Mouse (Mus musculus): Measurements from ENCODE around the gene Poc1b. TPM values are rescaled to one million over a fixed set of nuclear protein-coding genes. Genes with fewer than 3 reads are reported as not detected.

Poc1b gene
- total RNA-seq (2021) = 10 to 100 TPM in 1 of 2 experiments, 1 to 10 TPM in 1; 9.3 to 10.1 TPM
- long read RNA-seq, partial matches to known transcripts = 0 of 1 reads
- long read RNA-seq, other reads (novel, unspliced or antisense) = 0 of 1 reads

DNA sequence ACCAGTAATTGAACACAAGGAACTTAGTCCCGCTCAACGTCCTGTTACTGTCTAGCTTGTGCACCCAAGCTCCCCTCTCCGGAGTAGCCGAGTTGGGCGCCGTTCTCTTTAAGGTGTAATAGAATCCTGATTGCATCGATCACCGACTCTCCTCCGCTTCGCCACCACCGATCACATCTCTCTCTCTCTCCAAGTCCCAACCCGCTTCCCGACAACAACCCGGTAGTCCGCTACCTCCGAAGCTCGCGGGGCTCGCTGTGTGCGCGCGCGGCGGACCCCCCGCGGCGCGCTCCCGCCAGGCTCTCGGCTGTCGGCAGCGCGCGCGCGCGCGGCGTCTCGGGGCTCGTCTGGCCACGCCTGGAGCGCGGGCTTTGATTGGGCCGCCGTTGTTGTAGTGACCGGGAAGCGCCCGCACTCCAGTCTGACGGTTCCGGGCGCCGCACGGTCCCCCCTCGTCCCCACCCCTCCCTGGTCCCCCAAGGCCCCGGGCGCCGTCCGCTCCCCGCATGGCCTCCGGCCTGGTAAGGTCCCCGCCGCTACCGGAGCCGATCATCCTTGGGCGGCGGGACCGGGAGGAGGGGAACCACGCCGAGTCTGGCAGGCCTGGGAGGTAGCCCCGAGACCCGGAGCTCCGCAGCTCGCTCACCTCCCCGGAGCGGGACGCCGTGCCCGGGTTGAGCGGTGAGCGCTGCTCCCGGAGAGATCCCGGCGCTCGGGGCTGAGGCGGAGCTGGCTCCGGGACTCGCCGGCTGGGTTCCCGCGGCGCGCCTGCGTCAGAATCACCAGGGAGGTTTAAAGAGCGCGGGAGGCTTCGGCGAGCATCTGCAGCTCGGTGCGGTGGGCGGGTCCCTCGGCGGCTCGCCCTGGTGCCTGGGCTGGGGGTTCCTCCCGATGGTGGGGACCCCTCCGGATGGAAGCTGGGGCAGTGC, at the start of gene Poc1b:
Poc1b (plus strand) TSS at position 334 of the 929 bp plus-strand sequence.
- peak; percentile 79 to 88 for DNase-seq (ENCODE audit: low spot score in 2 of 2)

DNA sequence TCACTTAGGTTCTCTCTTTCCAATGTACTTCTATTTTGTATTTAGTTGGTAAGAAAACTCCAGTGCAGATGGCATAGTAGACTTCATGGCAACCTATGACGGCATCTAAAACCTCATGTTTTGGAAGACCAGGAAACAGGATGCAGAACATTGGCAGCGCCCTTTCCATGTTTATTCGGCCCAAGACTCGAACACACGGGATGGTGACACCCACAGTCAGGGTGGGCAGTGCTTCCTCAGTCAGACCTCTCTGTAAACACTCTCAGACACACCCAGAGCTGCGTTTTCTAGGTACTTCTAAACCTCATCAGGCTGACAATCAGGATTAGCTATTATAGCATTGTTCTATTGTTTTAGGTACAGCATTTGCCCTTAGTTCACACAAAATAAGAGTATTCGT, 46.2 kb upstream of the Poc1b start:
- DNase-seq (ENCODE audit: low spot score in 2 of 2) = no peak

DNA sequence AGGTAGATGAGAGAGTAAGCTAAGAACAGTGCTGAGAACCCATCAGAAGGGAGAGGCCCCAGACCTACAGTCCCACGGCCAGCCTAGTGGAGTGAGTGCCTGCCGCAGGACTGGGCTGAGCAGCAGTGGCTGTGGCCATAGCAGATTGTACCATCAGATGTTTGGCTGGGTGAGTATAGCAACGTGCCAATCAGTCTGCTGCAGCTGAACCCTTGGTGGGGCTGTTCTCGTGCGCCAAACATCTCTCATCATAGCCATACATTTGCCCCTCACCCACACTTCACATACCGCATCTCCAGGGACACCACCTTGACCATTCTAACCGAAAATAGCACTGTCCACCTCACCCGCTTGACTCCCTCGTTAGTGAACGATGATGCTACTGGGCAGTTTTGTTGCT, 45.4 kb upstream of the Poc1b start:
- DNase-seq (ENCODE audit: low spot score in 2 of 2) = no peak

DNA sequence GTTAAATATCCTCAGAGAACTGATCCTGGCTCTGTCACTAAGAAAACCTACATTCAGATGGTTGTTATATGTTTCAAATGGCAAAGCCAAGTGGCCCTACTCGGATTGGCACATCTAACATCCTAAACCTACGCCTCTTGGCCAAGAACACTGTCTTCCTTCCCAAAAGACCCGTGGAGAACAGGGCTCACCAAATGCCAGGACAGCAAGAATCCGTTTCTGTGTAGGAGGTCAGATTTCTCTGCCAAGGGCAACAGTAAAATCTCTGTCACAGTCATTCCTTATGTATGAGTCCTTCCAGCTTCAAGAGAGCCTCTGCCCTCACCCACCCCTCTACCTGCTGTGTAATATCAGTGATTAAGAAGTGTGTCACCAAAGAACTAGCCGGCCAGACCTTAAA, 44.3 kb upstream of the Poc1b start:
- DNase-seq (ENCODE audit: low spot score in 2 of 2) = no peak

DNA sequence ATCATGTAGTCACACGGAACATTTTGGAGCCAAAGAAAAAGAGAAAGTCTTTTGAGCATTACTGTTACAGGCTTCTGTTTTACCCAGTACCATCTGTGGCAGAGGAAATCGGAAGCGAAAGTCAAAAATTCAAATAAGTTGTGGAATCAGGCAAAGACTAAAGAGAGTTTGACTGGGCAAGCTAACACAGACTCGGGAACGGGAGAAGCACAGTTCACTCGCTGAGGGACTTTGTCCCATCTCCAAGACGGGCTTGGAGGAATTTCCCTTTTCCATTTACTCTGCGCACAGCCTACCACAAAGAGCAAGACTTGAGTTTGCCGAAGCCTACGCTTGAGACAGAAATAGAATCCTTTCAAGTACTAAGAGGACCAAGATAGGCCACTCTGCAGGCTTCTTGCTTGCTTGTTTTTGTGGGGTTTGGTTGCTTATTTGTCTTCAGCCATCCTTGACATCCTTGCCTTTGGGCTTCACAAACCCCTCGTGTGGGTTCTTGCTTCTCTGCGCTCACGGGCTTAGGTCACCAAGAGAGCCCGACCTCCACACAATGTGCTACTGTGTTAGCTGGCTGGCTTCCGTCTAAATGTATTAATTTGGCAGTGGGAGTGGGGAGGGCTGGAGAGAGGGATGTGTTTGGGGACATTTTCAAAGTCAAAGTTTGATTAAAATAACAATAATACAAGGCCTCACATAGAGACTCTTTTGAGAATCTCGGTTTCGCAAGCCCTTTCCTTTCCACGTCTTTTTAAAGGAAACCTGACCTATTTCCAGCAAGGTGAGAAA, 30.5 kb upstream of the Poc1b start:
- DNase-seq (ENCODE audit: low spot score in 2 of 2) = no peak

DNA sequence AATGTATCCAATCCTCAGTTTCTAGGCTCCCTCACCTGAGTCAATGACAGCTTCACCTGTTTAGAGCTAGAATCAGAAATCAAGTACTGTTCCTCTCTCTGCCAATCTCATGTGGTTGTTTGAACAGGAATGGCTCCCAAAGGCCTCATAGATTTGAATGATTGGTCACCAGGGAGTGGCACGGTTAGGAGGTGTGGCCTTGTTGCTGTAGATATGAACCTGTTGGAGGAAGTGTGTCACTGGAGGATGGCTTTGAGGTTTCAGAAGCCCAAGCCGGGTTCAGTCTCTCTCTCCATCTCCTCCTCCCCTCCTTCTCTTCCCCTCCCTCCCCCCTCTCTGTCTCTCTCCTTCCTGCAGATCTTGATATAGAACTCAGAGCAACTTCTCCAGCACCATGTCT, 28.2 kb upstream of the Poc1b start:
- DNase-seq (ENCODE audit: low spot score in 2 of 2) = peak in 1 of 2 experiments; percentile 0

DNA sequence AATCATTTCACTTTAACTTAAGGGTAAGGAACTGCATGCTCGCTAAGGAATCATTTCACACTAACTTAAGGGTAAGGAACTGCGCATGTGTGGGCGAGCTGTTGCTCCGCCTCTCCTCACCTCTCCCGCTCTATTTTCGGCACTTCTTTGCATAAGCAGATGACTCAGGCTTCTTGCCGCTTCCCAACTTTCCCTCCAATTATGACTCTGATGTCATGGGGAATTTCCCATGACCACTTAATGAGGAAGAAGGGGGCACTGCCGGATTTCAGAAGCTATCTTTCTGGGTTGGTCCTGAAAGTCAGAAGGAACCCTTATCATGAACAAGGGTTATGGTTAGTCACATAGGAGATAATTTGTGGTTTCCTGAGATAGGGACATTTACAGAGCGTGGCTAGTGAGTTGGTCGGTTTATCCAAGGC, 25.3 kb upstream of the Poc1b start:
- peak in 1 of 2 experiments; percentile 8 for DNase-seq (ENCODE audit: low spot score in 2 of 2)

DNA sequence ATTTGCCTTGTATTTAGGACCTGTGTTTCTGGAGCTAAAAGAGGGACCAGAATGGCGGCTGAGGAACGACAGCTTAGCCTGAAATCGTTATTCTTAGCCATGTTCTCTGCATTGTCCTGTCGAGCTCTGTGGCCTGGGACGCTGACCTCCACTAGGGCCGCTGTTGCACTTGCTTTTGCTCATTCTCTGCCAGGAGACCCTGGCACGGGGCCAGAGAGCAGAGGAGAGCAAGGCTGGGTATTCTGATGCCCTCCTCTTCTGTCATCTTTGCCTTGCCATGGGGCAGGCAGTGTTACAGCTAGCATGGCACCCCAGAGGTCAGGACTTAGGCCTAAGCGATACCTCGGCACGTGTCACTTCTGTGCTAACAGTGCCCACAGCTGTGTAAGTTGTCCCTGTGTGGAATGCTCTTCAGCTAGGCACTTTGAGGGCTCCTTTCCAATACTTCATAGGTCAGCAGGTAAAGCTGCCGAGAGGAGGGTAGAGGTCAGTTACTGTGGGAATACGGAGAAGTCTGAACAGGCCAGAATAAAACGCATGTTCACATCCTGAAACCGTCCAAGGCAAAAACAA, 23.3 kb upstream of the Poc1b start:
- DNase-seq (ENCODE audit: low spot score in 2 of 2) = peak; percentile 3 to 18

DNA sequence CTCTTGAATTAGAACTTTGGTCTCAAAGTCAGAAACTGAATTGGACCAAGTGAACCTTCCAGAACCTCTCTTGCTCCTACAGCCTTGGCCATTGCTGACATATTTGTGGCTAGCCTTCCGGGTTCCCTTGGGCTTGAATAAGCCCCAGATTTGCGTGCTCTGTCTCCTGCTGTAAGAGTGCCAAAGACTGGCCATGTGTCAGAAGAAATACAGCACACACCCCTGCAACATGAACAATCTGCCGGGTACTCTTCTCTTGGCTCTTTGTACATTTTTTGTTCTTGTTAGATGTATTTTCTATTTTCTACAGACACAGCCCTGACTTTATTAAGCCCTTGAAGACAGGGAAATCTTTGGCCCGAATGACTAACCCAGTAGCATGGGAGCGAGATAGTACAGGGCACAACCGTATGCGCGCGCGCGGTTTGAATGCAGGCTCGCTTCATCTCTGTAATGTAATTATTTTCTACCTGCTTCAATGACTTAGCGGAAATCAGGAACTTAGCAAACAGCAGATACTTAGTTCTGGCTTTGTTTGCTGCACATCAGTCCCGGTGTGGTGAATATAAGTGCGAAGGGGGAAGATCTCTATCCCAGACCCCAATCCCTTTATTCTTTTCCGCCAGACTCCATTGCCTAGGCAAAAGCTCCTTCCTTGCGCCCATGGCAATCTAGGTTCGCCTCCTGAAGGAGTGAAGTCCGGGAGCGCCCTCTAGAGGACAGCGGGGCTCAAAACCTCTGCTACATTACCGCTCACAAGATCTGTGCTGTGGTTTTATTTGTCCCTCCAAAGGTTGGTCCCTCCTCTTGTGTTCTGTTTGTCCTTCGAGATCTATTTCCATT, 22.2 kb upstream of the Poc1b start:
- DNase-seq (ENCODE audit: low spot score in 2 of 2) = peak; percentile 91 to 95

DNA sequence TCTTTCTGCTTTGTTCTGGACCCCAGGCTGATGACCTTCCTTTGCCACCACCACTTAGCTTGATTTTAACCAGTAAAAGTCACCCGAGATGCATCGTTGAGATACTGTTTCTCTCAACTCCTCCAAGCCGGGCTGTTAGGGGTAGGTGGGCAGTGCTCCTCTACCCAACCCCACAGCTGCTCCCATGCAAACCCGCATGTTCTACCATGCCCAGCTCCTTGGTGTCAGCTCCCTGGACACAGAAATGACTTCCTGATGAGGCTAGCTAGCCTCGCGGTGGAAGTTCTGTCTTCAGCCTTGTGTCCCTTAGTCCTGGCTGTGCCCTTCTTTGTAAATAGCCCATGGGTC, 21.6 kb upstream of the Poc1b start:
- no peak for DNase-seq (ENCODE audit: low spot score in 2 of 2)

DNA sequence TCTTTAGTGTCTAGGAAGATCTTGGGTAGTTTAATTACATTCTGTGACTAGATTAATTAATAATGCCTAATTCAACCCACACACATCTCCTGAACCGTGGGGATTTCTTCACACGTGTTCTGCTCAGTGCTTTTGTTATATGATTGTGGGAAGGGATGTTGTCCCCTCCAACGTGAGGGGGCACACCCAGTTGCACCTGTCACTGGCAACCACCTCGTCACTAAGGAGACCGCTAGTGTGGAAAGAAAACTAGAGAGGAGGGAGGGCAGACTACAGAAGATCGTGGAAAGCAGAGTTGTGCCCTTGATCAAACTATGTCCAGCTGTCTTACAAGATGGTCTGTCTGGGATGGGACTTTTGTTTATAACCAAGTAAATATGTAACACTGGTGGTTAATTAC, 20.8 kb upstream of the Poc1b start:
- peak in 1 of 2 experiments; percentile 1 for DNase-seq (ENCODE audit: low spot score in 2 of 2)

DNA sequence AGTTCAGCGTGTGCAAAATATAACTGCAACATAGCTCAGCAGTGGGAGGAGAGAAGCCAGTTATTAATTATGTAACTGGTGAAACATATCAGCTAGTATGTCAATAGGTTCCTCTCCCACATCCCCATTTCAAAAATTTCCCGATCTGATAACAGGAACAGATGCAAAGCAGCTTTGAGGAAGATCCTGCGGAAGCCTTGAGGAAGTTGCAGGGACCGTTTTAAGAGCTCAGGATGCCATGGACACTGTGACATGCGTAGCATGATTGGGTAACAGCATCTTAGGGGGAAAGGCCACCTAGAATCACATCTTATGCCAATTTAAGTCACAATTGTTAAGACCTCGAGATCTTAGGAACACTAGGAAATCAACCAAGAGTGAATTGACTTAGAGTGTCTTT, 16.9 kb upstream of the Poc1b start:
- DNase-seq (ENCODE audit: low spot score in 2 of 2) = no peak

DNA sequence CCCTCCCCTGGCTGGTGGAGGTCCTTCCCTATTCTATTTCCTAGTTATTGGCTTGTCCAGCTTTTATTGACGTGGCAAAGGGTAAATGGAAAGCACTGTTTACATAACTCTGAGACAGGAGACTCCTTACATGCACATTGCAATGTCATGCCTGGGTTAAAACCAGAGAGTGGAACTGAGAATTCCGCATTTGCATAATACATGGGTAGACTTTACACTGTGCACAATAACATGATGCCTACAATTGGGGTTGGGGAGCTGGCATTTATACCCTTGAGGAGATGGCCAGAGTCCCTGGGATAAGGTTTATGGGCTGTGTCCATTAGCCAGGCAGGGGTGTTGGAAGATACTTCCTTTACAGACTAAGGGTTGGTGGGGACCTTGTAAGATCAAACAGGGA, 13.5 kb upstream of the Poc1b start:
- DNase-seq (ENCODE audit: low spot score in 2 of 2) = no peak

DNA sequence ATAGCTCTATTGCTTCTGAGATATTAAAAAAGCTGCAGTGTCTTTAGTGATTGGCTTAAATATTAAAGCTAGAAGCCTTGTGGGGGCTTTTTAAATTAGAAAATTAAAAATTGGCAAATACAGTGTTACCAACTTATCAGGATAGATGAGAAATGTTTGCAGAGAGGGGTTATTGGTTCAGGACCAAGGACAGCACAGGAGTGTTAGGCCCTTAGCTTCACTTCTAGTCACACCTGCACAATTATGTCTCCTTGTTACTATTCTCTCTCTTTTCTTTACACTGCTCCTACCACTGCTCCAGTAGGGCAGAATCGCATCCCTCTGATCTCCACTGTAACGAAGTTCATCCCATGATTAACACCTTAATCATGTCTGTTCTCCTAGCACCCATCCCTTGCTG, 11.7 kb upstream of the Poc1b start:
- DNase-seq (ENCODE audit: low spot score in 2 of 2) = no peak

DNA sequence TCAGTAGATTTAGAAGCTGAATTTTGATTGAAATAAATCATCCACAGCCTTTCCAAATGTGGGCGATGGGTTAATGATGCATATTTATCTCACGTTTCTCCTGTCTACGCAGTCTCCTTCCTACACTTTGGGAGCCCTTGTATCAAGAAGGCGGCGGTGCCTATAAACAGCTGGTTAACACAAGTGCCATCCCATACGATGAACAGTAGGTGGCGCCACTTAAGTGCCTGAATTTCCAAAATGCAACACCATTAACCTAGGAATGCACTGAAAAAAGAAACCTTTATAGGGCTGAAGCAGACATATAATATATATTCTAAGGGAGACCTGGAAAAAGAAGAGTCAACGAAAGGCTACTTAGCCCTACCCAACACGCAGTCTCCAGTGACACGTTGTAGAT, 9.5 kb upstream of the Poc1b start:
- DNase-seq (ENCODE audit: low spot score in 2 of 2) = peak; percentile 49 to 62

DNA sequence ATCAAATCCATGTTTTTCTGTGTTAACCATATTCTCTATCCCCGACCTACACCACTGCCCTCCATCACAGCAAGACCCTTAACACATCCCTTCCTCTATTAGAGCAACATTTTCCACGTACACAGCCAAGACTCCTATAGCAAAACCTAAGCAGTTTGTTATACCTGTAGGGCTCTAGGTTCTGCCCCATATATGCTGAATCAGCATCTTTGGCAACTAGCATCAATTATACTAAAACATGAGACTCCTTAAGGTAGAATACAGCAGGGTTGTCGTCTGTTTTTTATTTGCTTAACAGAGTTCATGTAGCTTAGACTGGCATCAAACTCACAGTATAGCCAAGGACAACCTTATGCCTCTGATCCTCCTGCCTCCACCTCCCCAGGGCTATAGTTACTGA, 1.3 kb upstream of the Poc1b start:
- DNase-seq (ENCODE audit: low spot score in 2 of 2) = no peak

DNA sequence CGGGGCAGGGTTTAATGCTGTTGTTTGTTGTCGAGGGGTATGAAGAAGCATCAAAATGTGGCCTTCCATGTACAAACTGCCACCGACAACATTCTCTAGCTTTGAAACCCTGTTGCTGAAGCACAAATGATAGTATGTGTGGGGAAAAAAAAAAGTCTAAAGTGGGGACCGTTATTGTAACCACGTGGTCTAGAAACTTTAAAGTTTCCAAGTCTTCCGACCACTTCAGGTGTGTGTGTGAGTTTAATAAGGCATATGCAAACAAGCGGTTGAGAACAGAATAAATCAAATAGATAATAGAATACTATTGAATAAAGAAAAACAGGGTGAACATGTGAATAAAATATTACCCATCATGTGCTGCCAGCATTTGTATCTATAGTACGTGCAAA, 529 bp upstream of the Poc1b start:
- DNase-seq (ENCODE audit: low spot score in 2 of 2) = no peak

DNA sequence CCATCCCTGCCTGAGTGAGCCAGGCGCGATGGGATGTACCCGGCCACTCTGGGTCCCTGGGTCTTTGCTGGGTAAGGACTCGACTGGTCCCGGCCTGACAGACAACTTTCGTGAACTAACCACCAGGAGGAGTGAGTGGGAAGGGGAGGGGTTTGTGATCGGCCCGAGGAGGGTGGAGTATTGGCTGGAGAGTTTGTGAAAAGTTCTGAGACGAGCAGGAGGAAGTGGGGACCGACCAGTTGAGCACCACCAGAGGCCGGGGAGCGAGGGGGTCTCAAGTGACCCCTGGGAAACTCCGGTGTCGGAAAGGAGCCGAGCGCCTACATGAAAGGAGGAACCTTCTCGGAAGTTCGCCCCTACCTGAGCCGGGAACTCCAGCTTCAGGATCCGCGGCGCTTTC, 1.1 kb downstream of the Poc1b start, which contains the start of gene Galnt4:
Galnt4 (plus strand) TSS at position 196 of the 400 bp plus-strand sequence.
- DNase-seq (ENCODE audit: low spot score in 2 of 2) = peak; percentile 67 to 76

DNA sequence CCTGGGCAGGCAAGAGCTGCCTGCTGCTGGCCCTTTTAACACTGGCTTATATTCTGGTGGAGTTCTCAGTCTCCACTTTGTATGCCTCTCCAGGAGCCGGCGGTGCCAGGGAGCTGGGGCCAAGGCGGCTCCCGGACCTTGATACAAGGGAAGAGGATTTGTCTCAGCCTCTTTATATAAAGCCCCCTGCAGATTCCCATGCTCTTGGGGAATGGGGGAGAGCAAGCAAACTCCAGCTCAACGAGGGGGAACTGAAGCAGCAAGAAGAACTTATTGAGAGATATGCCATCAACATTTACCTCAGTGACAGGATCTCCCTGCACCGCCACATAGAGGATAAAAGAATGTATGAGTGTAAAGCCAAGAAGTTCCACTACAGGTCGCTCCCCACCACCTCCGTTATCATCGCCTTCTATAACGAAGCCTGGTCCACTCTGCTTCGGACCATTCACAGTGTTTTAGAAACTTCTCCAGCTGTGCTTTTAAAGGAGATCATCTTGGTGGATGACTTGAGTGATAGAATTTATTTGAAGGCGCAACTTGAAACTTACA, 1.7 kb downstream of the Poc1b start:
- no peak for DNase-seq (ENCODE audit: low spot score in 2 of 2)

DNA sequence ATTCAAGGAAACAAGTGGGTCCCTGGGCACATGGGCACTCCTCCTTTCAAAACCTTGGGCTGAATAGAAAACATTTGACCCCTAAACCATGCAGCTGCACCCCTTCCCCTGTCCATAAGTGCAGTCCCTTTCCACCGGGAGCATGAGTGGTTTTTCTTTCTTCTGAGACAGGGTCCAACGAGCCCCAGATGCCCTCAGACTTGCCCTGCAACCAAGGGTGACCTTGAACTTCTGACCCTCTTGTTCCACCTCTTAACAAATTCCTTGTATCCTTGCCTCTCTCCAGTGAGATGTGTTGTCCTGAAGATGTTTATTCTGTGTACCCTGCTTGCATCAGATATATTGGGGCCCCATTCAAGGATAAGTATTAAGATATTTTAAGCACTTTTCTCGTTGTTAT, 6.7 kb downstream of the Poc1b start:
- DNase-seq (ENCODE audit: low spot score in 2 of 2) = no peak

DNA sequence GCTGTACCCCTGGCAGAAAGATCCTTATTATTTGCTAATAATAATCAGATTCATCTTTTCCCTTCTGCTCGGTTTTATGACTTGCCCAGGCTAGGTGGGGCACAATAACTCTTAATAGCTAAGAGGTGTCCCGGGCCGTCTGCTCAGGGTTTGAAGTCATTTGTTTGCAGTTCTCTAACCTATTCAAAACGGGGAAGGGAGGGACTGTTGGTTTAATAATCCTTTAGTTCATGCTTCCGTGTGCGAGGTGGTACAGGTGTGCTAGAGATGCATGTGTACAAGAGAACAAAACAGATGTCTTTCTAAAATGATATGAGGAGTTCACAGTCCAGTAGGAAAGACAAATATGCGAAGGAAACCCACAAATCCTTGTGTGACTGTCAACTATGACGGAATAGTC, 7.5 kb downstream of the Poc1b start:
- DNase-seq (ENCODE audit: low spot score in 2 of 2) = no peak

Data from layer of hippocampus, postnatal 10 days (tissue).